Mouse (Mus musculus) spleen, postnatal 14 days (tissue): ENCODE results near the gene Olfr1378.
A peak's percentile ranks its signal among the peaks of the same experiment; 100 is the strongest.

Source experiments
- DNase-seq, 2 experiments: peaks; one replicate each; pipeline ENCODE4 v3.0.0; 2021 to 2022; ENCODE audit warnings: low spot score in 2 of 2

Olfr1378 gene

DNA sequence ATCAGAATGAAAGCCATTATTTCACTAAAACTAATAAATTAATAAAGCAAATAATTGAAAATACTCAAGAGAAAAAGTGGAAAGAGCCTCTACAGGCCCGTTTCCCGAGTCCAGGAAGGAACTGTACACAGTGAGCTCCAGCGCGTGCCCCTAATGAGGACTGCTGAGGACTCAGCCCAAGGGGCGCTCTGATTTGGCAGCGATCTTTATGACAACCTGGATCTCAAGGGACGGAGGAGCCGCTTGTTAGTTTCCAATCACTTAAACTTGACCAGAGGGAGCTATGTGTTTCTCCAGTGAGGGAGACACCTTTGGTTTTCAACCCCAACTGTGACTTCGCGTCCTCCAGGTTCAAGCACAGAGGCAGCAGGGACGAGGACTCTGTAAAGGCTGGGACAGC, at the start of gene Olfr1378:
Gene Olfr1378 (plus strand): TSS at position 301 of the 400 bp plus-strand sequence.
- no peak for DNase-seq

DNA sequence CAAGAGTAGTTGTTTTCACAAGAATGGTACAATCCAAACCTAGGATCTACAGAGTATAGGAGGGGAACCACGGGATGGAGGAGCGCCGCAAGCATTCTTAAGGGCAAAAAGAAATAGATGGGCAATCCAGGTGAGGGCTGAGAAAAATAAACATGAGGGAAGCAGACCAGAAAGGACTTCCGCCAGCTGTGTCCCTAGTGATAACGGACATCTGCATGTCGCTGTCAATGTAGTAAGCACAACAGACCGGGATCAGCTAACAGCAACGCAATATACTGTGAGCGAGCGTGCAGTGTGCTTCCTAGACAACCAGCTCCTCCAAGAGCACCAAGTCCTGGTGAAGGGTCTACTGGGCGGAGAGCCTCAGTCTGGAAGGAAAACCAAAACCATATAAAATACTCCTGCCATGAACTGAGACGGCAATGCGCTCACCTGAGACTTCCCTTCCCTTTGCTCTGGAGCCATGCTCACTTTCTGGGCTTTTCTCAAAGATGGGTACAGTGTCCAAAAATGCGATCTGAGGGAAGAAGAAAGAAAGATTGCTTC, 35.8 kb upstream of the Olfr1378 start:
- DNase-seq, result no peak

DNA sequence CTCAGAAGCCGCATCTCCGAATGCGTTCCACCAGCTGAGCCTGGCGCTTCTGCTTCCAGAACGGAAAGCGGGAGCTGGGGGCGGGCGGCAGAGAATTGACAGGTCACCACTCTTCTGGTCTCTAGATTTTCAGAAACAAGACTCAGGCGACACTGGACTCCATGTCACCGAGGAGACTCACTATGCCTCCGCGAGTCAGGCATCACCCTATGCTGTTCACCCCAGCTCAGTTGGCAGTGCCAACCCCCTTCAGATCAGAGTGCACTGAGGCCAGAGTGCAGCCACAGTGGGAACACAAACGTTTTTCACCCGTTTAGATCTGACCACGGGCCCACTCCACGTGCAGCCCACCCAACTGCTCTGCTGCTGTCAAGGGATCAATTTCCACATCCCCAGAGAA, 35.3 kb upstream of the Olfr1378 start:
- no peak for DNase-seq

DNA sequence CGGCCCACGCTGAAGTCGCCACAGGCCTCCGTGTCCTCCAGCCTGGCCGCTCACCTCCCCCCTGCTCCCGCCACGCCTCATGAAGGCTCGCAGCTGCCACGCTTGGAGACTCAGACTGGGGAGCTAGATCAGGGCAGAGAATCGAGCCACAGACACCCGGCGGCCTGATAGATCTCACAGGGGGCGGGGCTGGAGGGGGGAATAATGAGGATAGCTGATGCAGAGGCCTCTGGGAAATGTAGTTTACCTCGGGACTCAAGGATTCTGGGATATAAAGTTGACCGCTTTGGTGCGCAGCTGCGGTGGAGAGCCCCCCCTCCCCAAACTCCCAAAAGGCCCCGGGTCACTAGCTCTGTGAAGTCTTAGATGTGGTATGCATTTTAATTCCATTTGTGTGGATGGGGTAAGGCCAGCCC, 34.9 kb upstream of the Olfr1378 start, which contains the start of gene Zfp354b:
Gene Zfp354b (minus strand): TSS at position 183 of the 416 bp plus-strand sequence.
- DNase-seq, result peak in 1 of 2 experiments; percentile 41

DNA sequence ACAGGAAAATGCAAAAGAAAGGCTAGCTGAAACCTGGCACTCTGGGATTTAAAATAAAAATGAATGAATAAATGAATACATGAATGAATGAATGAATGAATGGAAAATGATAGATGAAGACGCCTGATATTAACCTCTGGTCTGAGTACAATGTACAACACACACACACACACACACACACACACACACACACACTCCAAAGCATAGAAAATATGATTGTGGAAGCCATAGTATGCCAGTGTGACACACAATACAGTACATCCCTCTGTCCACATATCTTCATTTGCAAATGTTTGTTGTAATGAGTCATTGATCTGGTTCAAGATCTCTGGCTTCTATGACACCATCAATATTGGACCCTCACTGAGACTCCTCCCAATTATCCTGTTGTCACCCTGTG, 34.3 kb upstream of the Olfr1378 start:
- no peak for DNase-seq

DNA sequence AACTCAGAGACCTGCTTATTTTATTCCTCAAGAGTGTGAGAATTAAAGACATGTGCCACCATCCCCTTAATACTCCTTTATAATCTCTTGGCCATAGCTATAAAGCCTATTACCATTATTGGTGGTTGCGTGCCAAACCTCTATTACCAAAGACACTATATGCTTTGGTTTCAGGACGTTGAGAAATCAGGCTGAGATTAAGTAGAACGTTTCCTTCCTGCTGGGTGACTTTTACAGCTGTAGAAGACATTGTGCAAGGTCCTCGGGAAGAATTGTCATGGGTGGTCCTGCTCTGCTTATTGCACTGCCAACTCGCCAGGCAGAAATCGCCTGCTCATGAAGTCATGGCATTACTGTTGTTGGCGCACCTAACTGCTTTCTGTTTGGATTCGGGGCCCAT, 27.9 kb upstream of the Olfr1378 start:
- no peak for DNase-seq

DNA sequence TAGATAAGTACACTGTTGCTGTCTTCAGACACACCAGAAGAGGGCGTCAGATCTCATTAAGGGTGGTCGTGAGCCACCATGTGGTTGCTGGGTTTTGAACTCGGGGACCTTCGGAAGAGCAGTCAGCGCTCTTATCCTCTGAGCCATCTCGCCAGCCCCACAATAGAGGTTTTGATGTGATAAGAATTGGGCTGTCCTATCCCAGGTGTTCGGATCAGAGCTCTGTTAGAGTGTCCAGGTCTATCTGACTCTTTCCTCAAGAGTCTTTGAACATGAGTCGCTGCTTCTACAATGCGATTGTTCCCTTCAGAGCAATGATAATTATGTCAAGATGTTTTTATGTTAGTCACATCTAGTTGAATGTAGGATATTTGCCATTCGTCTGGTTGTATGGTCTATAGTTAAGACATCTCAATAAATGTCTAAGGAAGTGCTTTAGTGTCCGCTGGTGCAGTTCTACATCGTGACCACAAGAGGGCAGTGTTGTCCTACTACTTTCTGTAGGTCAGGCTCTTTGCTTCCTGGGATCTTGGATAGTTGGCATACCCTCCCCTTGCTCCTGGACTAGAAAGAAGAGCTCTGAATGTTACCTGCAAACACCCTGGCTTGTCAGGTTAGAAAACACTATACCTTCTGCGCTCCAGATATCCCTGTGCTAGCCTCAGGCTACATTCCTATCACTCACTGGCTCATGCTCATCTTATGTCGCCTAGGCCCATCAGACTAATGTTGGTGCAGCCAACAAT, 26.5 kb upstream of the Olfr1378 start:
- DNase-seq, result no peak

DNA sequence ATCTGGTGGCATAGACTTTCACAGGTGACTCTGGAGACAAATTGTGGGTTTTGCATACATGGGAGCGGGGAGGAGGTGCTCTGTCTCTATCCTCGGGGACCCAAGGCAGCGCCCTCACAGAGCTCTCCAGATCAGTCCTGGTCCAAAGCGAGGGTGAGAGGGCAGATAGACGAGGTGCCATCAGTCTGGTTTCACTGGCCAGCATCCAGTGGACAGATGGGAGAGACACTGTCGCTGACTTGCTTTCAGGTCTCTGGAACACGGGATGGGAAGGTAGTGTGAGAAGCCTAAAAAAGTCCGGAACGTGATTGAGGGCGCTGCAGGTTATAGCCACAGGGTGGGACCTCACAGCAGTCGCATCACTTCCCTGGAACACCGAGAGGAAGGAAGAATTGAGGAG, 23.9 kb upstream of the Olfr1378 start:
- no peak for DNase-seq

DNA sequence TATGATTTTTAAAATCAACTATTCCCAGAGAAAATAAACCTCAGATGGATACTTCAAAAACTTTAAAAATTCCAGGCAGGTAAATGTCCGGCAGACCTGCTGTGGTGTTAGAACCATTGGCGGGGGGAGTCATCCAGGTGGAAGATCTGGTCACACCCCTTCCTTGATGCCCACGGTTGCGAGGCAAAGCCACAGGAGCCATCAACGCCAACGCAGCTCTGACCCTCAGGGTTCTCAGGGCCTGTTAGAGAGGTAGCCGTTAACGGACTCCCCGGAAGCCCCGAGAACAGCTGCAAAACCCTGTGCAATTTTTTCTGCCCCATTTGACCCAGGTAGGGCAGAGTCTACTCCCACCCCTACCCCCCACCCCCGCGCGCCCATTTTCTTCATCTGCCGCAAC, 22.8 kb upstream of the Olfr1378 start, which contains the start of gene 4933414I15Rik:
Gene 4933414I15Rik (minus strand): TSS at position 260 of the 400 bp plus-strand sequence.
- DNase-seq, result no peak

DNA sequence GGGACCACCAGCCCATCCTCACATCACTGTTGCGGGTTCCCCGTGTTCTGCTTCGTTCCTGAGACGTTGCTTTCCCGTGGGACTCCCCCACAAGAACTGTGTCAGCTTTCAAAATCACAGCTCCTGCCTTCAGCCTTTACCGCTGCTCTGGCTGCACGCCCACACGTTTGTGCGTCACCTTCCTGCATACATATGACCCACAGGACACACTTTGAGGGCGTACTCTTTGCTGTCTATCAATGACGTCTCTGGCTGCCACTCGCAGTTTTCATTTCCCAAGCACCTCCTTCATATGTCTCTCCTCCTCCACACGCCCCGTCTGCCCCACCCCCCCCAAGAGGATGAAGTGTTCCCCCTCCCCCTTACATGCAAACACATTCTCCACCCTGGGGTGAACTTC, 14.0 kb upstream of the Olfr1378 start:
- DNase-seq, result no peak

DNA sequence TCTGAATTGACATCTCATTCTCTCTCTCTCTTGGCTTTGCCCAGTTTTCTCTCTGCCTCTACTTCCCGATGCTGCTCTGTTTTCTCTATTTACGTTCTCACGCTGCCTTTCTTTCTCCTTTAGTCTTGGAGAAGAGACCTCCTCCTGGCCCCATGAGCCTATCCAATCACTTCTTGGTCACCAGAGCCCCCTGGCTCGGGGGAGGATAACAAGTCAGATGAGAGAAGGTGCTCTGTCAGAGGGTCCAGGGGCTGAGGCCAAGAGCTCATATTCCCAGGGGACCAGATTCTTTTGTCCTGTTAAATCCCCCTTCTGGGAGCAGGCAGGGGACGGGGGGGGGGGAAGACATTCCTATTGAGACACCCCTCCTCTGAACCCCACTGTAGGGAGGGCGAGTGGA, 12.7 kb upstream of the Olfr1378 start, which contains the start of gene Prop1:
Gene Prop1 (minus strand): TSS at position 101 of the 400 bp plus-strand sequence.
- DNase-seq, result no peak

DNA sequence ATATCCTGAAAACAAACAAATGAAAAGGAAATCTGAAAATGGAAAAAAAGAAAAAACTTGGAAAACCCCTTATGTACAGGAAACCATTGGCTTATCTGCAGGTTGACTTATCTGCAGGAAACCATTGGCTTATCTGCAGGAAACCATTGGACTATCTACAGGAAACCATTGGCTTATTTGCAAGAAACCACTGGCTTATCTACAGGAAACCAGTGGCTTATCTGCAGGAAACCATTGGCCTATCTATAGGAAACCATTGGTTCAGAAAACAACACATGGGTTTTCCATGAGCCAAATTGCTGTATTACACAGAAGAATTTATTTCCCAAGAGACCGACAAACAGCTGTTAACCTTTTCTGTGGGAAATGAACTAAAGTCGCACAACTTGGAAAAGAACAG, 1.4 kb upstream of the Olfr1378 start:
- no peak for DNase-seq

DNA sequence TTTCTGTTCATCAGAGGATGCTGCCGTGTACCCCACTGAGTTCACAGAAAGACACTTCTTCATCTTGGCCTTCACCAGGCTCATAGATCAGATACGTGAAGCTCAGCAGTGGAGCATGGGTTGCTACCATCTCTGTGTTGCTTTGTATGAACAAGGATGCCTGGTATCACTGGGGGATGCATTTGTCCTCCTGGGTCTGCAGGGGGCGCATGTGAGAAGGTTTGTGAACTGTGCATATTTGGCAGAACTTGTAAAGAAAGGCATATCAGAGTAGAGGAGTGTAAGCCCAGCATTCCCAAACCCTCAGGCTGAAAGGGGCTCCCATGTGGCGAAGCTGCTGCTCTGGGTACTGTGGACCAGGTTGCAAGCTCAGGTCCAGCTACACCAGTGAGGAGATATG, 10.9 kb downstream of the Olfr1378 start:
- no peak for DNase-seq

DNA sequence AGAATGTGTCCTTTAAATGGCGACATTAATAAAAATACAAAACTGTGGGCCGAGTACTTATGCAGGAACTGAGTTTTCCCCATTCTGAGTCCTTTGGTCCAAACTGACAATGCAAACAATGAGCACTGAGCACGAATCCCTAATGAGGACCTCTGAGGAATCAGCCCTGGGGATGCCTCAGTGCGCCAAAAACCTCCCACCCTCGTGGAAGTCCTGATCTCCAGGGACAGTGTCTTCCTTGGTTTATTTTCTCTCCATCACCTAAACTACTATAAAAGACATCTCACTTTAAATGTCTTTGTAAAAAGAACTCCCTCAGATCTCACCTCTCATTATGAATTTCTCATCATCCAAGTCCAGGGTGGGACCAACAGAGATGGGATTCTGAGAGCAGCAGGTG, 15.3 kb downstream of the Olfr1378 start, which contains the start of gene Olfr1377:
Gene Olfr1377 (plus strand): TSS at position 301 of the 400 bp plus-strand sequence.
- DNase-seq, result no peak

DNA sequence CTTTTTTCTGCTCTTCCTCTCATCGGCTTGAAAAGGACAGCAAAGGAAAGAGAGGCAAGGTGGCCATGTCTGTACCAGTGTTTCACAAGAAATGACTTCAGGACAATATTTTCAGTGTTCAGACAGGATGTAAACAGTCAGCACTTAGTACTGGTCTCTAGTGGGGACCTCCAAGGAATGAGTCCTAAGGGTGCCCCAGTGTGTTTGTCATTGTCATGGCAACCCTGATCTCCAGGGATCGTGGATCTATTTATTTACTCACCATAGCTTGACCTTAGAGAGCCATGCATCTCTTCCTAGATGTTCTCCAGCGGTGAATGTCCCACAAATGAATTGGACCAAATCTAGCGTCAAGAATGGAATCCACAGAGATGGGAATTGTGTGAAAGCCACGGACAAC, 37.0 kb downstream of the Olfr1378 start, which contains the start of gene Olfr51:
Gene Olfr51 (plus strand): TSS at position 301 of the 400 bp plus-strand sequence.
- DNase-seq, result no peak

DNA sequence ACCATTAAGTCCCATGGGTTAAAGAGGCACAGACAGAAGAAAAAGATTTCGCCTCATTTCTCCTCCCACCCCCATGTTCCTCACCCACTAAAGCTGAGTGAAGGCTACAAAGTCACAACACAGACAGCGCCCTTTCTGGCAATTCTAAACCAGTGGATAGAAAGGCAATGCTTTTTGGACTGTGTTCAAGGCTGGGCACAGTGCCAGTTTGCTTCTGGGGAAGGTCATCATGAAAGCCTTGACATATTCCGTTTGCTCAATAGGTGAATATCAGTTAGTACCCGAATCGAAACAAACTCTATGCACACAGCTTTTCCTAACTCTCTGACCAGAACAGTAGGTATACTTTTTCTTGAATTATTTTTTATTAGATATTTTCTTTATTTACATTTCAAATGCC, 45.5 kb downstream of the Olfr1378 start:
- DNase-seq, result no peak

DNA sequence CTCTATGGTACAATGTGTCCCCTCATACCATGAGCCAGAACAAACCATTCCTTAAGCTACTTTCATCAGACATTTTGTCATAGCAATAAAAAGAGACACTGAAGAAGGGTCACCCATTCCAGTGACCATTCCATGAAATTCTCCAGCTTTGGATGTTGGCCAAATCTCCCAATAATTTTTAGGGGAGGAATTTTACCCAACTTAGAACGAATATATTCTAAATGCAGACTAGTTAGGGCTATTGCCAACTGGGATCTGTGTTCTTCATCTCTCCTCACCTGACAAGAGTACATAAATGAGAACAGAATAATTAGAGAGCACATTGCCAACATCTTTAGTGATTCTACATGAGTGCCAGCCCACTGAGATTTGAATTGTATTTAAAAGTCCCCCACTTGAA, 47.6 kb downstream of the Olfr1378 start, which contains the start of gene Olfr54:
Gene Olfr54 (plus strand): TSS at position 301 of the 400 bp plus-strand sequence.
- no peak for DNase-seq

DNA sequence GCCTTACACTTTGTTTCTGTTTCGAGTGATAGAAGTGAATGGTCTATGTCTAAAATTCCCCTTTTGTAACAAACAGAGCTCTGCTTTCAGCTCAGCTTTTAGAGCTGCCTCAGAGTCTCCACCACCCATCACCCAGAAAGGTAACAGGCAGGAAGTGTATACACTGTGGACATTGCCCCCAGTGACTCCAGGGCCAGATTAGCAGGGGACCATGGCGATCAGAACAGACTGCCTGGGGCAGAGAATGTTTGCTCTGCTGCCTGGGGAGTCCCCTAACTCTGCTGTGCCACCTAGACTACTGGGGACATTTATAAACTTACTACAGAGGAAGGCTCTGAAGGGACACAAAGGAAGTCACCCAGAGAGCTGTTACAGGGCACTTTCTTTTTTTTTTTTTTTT, 50.0 kb downstream of the Olfr1378 start:
- DNase-seq, result no peak
